Mouse (Mus musculus): Measurements from ENCODE around the gene Gm7879. TPM values are rescaled to one million over a fixed set of nuclear protein-coding genes. Genes with fewer than 3 reads are reported as not detected.
"Not testable (repeated sequence)": the region's sequence is repeated elsewhere in the genome, so short reads cannot be mapped to it uniquely, and the experiment has no call there.

Gene Gm7879
- total RNA-seq (2015; ENCODE audit: low replicate concordance) (2.2 TPM in 1 of 2 replicates, not detected in the other), total RNA-seq (2017; ENCODE audit: low replicate concordance) (0.53 TPM in 1 of 2 replicates, not detected in the other)

GRCm38 (mm10) chr5:43912844-43913243 is at the start of gene Gm7879:
Gene Gm7879 (plus strand): TSS chr5:43913144.
- ATAC-seq (replicated peaks; ENCODE audit: low FRiP score, poor library complexity, severe bottlenecking), result not testable (repeated sequence)

- no peak for ATAC-seq (replicated peaks; ENCODE audit: low FRiP score, poor library complexity, severe bottlenecking)
Measured at GRCm38 (mm10) chr5:43863642-43864041, 49.3 kb upstream of the Gm7879 start.

GRCm38 (mm10) chr5:43865316-43865715 is 47.6 kb upstream of the Gm7879 start:
- ATAC-seq (replicated peaks; ENCODE audit: low FRiP score, poor library complexity, severe bottlenecking), result no peak

DNA sequence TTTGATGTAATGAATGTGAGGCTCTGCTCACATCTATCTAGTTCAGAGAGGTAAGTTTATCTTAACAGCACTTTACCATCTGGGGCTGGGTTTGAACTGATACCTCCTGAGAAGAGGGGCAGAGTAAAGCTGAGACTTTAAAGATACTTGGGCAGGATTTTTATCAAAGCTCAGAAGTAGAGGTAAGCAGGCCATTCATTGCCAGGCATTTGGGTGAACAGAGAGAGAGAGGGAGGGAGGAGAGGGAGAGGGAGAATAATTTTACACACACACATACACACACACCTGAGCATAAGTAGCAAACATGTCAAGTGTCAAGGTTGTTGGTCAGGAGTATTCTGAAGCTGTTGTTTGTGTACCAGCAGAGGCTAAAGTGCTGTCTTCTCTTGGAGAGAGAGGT is 44.7 kb upstream of the Gm7879 start, which contains the start of gene Cd38:
Gene Cd38, plus strand, starts transcription at position 301 of the 400 bp plus-strand sequence.
- ATAC-seq (replicated peaks; ENCODE audit: low FRiP score, poor library complexity, severe bottlenecking), result no peak

GRCm38 (mm10) chr5:43868711-43869600 is 44.0 kb upstream of the Gm7879 start:
- ATAC-seq (replicated peaks; ENCODE audit: low FRiP score, poor library complexity, severe bottlenecking), result no peak

- ATAC-seq (replicated peaks; ENCODE audit: low FRiP score, poor library complexity, severe bottlenecking), result no peak
Measured at GRCm38 (mm10) chr5:43871845-43872244, 41.1 kb upstream of the Gm7879 start.

GRCm38 (mm10) chr5:43872652-43873051 is 40.3 kb upstream of the Gm7879 start:
- no peak for ATAC-seq (replicated peaks; ENCODE audit: low FRiP score, poor library complexity, severe bottlenecking)

GRCm38 (mm10) chr5:43882034-43882433 is 30.9 kb upstream of the Gm7879 start:
- ATAC-seq (replicated peaks; ENCODE audit: low FRiP score, poor library complexity, severe bottlenecking), result no peak

DNA sequence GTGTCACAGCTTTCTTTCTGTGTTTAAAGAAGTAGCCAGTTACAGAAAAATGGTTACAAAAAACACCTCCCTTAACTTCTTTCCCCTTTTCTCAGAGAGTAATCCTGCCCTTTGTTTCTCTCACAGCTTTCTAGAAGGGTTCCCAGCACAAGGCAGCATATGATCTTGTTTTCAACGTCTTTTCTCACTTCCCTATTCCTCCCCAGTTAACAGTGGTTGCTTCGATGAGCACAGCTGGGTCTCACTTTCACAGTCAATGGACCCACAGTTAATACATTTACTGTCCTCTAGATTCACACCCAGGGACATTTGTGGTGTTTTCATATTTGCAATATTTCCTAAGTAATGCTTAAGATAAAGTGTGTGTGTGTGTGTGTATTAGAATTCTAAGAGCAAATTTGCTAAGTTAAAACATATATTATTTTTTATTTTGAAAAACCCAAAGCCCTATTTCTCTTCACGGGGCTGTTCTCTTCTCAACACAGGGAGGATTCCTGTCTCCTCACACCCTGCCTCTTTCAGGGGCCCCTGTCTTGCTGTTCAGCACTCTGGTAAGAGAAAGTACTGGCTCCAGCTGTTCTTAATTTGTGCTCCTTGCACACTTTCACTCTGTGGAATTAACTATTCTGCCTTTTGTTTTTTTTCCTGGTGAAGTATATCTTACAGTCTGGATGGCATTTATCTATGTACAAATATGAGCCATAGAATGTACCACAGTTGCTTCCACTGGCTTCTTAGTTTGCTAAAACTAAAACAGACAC is 27.7 kb upstream of the Gm7879 start:
- no peak for ATAC-seq (replicated peaks; ENCODE audit: low FRiP score, poor library complexity, severe bottlenecking)

DNA sequence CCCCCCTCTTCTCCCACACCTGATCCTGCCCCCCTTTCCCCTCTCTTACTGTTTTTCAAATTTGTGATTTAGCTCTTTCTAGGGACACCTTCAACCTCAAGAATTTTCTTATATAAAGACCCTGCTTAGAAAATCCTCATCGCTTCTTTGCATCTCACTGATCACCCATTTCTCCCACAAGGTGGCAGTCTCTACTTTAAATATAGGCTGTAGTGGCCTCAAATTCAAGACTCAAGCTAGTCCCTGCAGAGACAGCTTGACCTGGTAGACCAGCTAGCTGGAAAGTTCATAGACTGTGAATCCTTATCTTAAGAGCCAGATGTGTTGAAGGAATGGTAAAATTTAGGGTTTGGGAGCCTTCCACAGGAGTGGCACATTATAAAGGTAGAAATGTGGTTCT is 20.6 kb upstream of the Gm7879 start:
- ATAC-seq (replicated peaks; ENCODE audit: low FRiP score, poor library complexity, severe bottlenecking), result no peak

- ATAC-seq (replicated peaks; ENCODE audit: low FRiP score, poor library complexity, severe bottlenecking), result no peak
Measured at GRCm38 (mm10) chr5:43894113-43894512, 18.8 kb upstream of the Gm7879 start.

- ATAC-seq (replicated peaks; ENCODE audit: low FRiP score, poor library complexity, severe bottlenecking), result no peak
Measured at GRCm38 (mm10) chr5:43895931-43896330, 17.0 kb upstream of the Gm7879 start.

GRCm38 (mm10) chr5:43904685-43905084 is 8.3 kb upstream of the Gm7879 start:
- ATAC-seq (replicated peaks; ENCODE audit: low FRiP score, poor library complexity, severe bottlenecking), result no peak

DNA sequence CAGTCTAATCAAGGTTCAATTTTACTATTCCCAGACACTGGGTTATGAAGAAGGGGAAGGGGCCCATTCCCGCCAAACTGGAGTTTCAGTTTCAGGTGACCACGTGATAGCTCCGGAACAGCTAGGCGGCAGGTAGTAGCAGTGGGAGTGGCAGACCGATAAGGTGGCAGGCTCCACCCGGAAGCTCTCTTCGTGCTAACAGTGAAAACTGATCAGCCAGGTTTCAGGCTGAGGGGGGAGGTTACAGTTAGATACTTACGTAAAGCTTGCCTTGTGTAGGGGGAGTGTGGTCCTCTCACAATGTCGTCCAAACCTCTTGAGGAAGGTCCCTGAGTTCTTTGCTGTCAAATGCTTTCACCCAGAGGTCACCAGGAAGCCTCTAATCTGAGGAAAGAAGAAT is 3.7 kb upstream of the Gm7879 start:
- ATAC-seq (replicated peaks; ENCODE audit: low FRiP score, poor library complexity, severe bottlenecking), result no peak

DNA sequence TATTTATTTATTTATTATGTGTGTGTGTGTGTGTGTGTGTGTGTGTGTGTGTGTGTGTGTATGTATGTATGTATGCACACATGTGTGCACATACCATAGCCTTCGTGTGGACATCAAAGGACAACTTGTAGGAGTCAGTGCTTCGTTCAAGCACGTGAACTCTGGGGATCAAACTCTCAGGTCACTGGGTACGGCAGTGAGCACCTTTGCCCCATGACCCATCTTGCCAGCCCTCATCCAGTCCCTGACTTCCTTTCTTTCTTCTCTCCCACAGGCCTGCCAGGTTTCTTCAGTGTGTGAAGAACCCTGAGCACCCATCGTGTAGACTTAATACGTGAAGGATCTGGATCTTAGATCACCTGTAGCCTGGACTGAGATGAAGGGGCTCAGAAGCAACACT is 2.9 kb upstream of the Gm7879 start:
- ATAC-seq (replicated peaks; ENCODE audit: low FRiP score, poor library complexity, severe bottlenecking), result no peak

GRCm38 (mm10) chr5:43915261-43915886 is 2.4 kb downstream of the Gm7879 start:
- ATAC-seq (replicated peaks; ENCODE audit: low FRiP score, poor library complexity, severe bottlenecking), result no peak

GRCm38 (mm10) chr5:43921877-43922276 is 8.9 kb downstream of the Gm7879 start:
- no peak for ATAC-seq (replicated peaks; ENCODE audit: low FRiP score, poor library complexity, severe bottlenecking)

GRCm38 (mm10) chr5:43923933-43924332 is 11.0 kb downstream of the Gm7879 start:
- ATAC-seq (replicated peaks; ENCODE audit: low FRiP score, poor library complexity, severe bottlenecking), result no peak

GRCm38 (mm10) chr5:43927729-43928128 is 14.8 kb downstream of the Gm7879 start:
- no peak for ATAC-seq (replicated peaks; ENCODE audit: low FRiP score, poor library complexity, severe bottlenecking)

- ATAC-seq (replicated peaks; ENCODE audit: low FRiP score, poor library complexity, severe bottlenecking), result no peak
Measured at GRCm38 (mm10) chr5:43933269-43933668, 20.3 kb downstream of the Gm7879 start.

All from erythroid progenitor cell, adult 5-6 weeks (primary cell).